Mouse (Mus musculus) heart, adult 2 months (tissue): ENCODE data around the gene Klhl1.

Source experiments
- CTCF ChIP-seq: fragments of 200-600 bp; IDR thresholded peaks from 2 replicates; pipeline ENCODE4 v1.8.1; 2022; ENCODE audit warnings: antibody characterized with exemption, mild to moderate bottlenecking, moderate library complexity
- EP300 ChIP-seq: fragments of 200-500 bp; IDR thresholded peaks from 2 replicates; pipeline ENCODE4 v1.6.1; 2011; ENCODE audit warnings: low read depth, low read length, control low read depth; ENCODE audit not compliant: insufficient read depth
- POLR2A ChIP-seq: fragments of 200-500 bp; IDR thresholded peaks from 2 replicates; pipeline ENCODE4 v1.6.1; 2011; ENCODE audit warnings: mild to moderate bottlenecking, low read depth, low read length, control low read depth; ENCODE audit not compliant: insufficient read depth

DNA sequence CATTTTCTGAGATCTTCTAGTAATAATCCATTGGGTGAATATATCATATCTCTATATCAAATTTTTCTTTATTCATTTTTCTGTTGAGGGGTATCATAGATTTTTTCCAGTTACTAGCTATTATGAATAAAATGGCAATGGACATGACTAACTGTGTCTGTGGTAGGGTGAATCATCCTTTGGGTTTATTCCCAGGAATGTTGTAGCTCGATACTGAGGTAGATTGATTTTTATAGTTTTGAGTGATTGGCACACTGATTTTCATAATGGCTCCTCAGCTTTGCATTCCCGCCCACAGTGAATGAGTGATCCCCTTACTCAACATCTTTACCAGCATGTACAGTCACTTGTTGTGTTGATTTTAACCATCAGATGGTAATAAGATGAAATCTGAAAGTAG is 19.0 kb downstream of the Klhl1 start:
- TF ChIP-seq CTCF (no peak), POLR2A (no peak), EP300 (no peak)
